Mouse (Mus musculus): ENCODE data around the gene Srgap1. TPM values are rescaled to one million over a fixed set of nuclear protein-coding genes. Genes with fewer than 3 reads are reported as not detected.

Gene Srgap1
- polyA plus RNA-seq, 1 experiment from 2014 or later = 12.7 TPM

DNA sequence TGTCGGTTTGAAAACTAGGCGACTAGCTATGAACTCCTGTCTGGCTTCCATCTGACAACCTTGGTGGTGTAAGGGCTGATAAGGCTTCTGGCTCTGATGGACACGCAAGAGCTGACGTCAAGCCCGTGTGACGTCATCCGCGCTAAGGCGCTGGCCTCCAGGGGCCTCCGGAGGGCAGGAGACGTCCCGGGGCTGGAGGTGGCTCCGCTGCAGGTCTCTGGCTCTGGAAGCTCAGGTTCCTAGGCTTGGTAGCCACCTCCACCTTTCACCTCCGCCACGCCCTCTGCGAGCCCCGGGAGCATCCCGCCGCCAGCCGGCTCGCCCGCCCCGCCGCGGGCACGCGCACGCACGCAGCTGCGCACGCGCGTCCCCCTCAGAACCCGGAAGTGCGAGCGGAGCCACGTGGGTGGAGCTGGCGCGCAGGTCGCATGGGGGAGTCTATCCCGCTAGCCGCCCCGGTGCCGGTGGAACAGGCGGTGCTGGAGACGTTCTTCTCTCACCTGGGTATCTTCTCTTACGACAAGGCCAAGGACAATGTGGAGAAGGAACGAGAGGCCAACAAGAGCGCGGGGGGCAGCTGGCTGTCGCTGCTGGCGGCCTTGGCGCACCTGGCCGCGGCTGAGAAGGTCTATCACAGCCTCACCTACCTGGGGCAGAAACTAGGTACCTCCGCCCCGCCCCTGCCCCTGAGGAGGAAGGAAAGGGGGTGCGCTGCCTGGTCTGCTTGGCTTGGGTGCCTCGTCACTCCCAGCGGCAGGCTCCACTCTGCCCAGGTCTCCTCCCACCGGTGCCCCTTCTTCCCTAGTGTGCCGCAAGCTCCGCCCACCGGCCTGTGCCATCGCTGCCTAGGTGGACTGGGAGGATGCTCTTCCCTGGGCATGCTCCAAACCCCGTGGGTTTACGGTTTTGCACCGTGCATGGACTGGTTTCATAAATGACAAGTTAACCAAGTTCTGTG lies 307.3 kb downstream of the Srgap1 start, which contains the start of gene BC048403:
TSS of gene BC048403 (plus strand) at position 390 of the 958 bp plus-strand sequence.
- Histone ChIP-seq H3K4me2 (peak within 1 kb of the TSS; percentile 88), H3K9ac (peak within 1 kb of the TSS; percentile 76), H3K4me3 (ENCODE audit: low read depth, low read length) (peak within 1 kb of the TSS; percentile 90), H3K27ac (ENCODE audit: low read depth) (peak within 1 kb of the TSS; percentile 66; the same call in 1 of the 2 replicates), H3K4me1 (ENCODE audit: insufficient read depth) (peaks cover 4% of the 10 kb centered on the region; the same call in 1 of the 2 replicates), H3K9me3 (ENCODE audit: low read depth, low read length) (no peaks in the 10 kb centered on the region), H3K27me3 (ENCODE audit: insufficient read depth, low read length) (no peaks in the 10 kb centered on the region), H3K36me3 (ENCODE audit: insufficient read depth) (no peaks in the 10 kb centered on the region)
- WGBS = under 1% methylated on average over 68 of the region's 68 CpGs
- DNase-seq (peak; percentile 93), ATAC-seq (ENCODE audit: insufficient read depth) (peak; percentile 92)
- no peak for TF ChIP-seq CTCF (IDR thresholded peaks at IDR 0.05; ENCODE audit: low read depth)

DNA sequence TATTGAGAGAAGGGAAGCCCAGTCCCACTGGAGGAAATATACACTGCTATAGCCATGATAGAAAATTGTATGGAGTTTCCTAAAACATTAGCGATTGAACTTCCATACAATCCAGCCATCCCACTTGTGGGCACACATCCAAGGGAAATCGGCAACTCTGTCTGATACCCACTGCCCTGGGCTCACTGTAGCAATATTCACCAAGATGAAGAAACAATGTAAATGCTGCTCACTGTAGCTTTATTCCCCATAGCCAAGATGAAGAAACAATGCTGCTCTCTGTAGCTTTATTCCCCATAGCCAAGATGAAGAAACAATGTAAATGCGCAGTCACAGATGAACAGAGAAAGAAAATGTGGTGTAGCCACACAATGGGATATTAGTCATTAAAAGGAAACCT lies 309.9 kb downstream of the Srgap1 start:
- no peaks in the 10 kb centered on the region for H3K9me3 ChIP-seq (ENCODE audit: low read depth, low read length)
- no peak overlapping the region for H3K4me2 ChIP-seq
- peaks cover 4% of the 10 kb centered on the region; the same call in 1 of the 2 replicates for H3K4me1 ChIP-seq (ENCODE audit: insufficient read depth)
- no peak for TF ChIP-seq CTCF (IDR thresholded peaks at IDR 0.05; ENCODE audit: low read depth)
- DNase-seq (no peak), ATAC-seq (ENCODE audit: insufficient read depth) (no peak)
- no peak overlapping the region for H3K4me3 ChIP-seq (ENCODE audit: low read depth, low read length)
- H3K27ac ChIP-seq (ENCODE audit: low read depth) = no peak overlapping the region
- H3K9ac ChIP-seq = no peak overlapping the region
- WGBS = 92% methylated on average over 3 of the region's 3 CpGs
- no peaks in the 10 kb centered on the region for H3K36me3 ChIP-seq (ENCODE audit: insufficient read depth)
- no peaks in the 10 kb centered on the region for H3K27me3 ChIP-seq (ENCODE audit: insufficient read depth, low read length)

DNA sequence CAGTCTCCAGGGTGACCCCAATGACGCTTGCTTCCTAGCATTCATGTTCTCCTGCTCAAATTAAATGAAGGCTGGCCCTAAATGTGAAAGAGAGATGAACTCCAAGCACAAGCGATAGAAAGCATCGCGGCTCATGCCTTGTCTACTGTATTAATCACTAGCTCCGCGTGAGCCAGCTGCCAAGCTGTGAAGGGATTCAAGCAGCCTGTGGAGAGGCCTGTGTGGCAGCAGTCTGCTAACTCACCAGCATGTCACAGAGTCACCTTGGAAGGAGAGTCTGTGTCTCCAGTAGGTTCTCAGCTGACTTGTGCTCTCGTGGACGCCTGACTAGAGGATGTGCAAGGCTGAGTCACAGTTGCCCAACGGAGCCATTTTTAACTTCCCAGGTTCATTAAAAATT lies 314.6 kb downstream of the Srgap1 start:
- no peaks in the 10 kb centered on the region for H3K9me3 ChIP-seq (ENCODE audit: low read depth, low read length)
- WGBS = 86% methylated on average over 9 of the region's 9 CpGs
- H3K4me1 ChIP-seq (ENCODE audit: insufficient read depth) = no peaks in the 10 kb centered on the region
- no peak for DNase-seq
- no peak overlapping the region for H3K27ac ChIP-seq (ENCODE audit: low read depth)
- no peaks in the 10 kb centered on the region for H3K27me3 ChIP-seq (ENCODE audit: insufficient read depth, low read length)
- H3K4me3 ChIP-seq (ENCODE audit: low read depth, low read length) = no peak overlapping the region
- no peaks in the 10 kb centered on the region for H3K36me3 ChIP-seq (ENCODE audit: insufficient read depth)
- no peak overlapping the region for H3K4me2 ChIP-seq
- H3K9ac ChIP-seq = no peak overlapping the region
- TF ChIP-seq CTCF (IDR thresholded peaks at IDR 0.05; ENCODE audit: low read depth) = no peak
- no peak for ATAC-seq (ENCODE audit: insufficient read depth)

DNA sequence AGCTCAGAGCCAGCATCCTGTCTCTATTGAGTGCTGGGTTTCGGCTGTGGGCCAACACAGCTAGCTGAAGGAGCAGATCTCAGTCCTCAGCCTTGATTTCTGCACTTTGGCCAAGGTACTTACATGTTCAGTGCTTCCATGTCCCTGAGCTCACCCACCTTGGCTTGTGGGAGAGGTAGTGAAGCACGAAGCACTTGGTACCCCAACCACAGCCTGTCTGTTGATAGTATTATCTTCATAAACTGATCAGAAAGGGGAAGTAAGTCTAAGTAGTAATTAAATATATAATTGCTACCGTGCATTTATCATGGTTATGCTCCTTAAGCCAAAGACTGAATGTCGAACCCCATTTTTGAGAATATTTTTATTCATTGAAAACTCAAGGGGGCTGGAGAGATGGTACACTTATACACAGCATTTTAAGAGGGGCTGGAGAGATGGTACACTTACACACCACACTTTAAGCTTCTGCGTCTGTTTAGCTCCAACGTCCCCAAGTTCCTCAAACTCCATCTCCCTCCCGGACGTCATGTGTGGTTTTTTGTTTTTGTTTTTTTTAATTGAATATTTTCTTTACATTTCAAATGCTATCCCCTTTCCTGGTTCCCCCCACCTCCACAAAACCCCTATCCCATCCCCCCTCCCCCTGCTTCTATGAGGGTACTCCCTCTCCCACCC lies 315.9 kb downstream of the Srgap1 start:
- DNase-seq (no peak), ATAC-seq (ENCODE audit: insufficient read depth) (no peak)
- Histone ChIP-seq H3K4me2 (no peak overlapping the region), H3K4me1 (ENCODE audit: insufficient read depth) (no peaks in the 10 kb centered on the region), H3K9ac (no peak overlapping the region), H3K36me3 (ENCODE audit: insufficient read depth) (no peaks in the 10 kb centered on the region), H3K4me3 (ENCODE audit: low read depth, low read length) (no peak overlapping the region), H3K27ac (ENCODE audit: low read depth) (no peak overlapping the region), H3K9me3 (ENCODE audit: low read depth, low read length) (no peaks in the 10 kb centered on the region), H3K27me3 (ENCODE audit: insufficient read depth, low read length) (no peaks in the 10 kb centered on the region)
- WGBS = 90% methylated on average over 8 of the region's 8 CpGs
- no peak for TF ChIP-seq CTCF (IDR thresholded peaks at IDR 0.05; ENCODE audit: low read depth)

Other genes with a start within 250 kb of the Srgap1 start
- gene Rxylt1, start 50.1 kb upstream of the Srgap1 start, polyA plus RNA-seq (2014; fragmentation: Nextera tagmentation; extraction: Ambion mirVana) = 54.0 and 61.0 TPM in 2 replicates

Data from lung, embryonic 14.5 days (tissue).